Mouse (Mus musculus): Measurements from ENCODE around the gene Tex28.
"Not testable (repeated sequence)": the region's sequence is repeated elsewhere in the genome, so short reads cannot be mapped to it uniquely, and the experiment has no call there.

Tex28 gene

GRCm38 (mm10) chrX:74167738-74168137 lies at the start of gene Tex28:
Gene Tex28 (minus strand): TSS chrX:74167838.
- DNase-seq (ENCODE audit: low spot score), result no peak

GRCm38 (mm10) chrX:74203556-74203955 lies 35.9 kb upstream of the Tex28 start:
- no peak for DNase-seq (ENCODE audit: low spot score)

- DNase-seq (ENCODE audit: low spot score), result no peak
These were observed 9.3 kb upstream of the Tex28 start, which contains the start of gene Tktl1 for GRCm38 (mm10) chrX:74176959-74177358. Gene Tktl1 (plus strand): TSS chrX:74177259.

DNA sequence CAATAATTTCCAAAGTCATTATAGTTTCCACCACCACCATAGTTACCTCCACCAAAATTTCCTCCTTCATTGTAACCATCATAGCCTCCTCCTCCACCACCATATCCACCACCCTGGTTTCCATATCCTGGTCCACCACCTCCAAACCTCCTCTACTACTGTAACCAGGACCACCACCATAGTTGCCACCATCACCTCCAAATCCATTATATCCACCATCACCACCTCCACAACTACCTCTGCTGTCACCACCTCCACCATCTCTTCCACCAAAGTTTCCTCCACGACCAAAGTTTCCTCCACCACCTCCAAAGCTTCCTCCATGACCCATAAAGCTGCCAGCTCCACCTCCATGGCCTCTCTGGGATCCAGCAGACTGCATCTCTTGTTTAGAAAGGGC lies 32.4 kb downstream of the Tex28 start, which contains the start of gene Mecp2:
TSS of gene Mecp2 (minus strand) at position 101 of the 400 bp plus-strand sequence.
- DNase-seq (ENCODE audit: low spot score), result not testable (repeated sequence)

DNA sequence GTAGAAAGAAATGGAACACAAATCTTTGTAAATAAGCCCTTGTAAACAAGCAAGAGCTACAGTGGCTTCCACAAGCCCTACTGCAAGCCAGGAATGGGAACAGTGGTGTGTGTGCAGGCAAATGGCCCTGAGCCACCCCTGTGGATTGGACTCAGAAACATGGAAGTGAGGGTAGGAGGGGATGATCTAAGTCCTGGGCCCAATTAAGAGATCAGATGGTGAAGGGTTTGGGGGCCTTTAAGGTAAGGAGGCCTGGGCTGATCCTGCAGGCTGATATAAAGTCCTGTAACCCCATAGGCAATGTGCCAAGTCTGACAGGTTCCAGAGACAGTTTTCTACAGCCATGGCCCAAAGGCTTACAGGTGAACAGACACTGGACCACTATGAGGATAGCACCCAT lies 40.5 kb downstream of the Tex28 start, which contains the start of gene Opn1mw:
TSS of gene Opn1mw (plus strand) at position 301 of the 400 bp plus-strand sequence.
- DNase-seq (ENCODE audit: low spot score), result no peak

GRCm38 (mm10) chrX:74124975-74125374 lies 42.7 kb downstream of the Tex28 start:
- no peak for DNase-seq (ENCODE audit: low spot score)

DNA sequence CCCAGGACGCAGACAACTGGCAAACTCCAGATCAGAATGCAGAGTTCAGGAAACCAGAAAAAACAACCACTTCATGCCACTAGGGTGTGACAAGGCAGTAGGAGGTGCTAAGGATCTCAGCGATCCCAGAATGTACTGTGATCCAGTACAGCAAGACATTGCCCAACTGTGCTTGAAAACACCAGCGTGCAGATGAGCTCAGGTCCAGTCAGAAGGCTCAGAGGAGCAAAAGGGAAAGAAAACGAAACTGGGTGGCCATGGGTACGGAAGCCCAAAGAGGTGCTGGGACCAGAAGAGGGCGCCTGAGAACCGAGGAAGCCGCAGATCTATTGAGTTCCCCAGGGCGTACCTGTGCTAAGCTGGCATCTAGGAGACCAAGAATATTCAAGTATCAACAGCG lies 52.1 kb downstream of the Tex28 start:
- DNase-seq (ENCODE audit: low spot score), result no peak

GRCm38 (mm10) chrX:74114036-74114435 lies 53.6 kb downstream of the Tex28 start:
- no peak for DNase-seq (ENCODE audit: low spot score)

- no peak for DNase-seq (ENCODE audit: low spot score)
These were observed 58.9 kb downstream of the Tex28 start for GRCm38 (mm10) chrX:74108747-74109146.

DNA sequence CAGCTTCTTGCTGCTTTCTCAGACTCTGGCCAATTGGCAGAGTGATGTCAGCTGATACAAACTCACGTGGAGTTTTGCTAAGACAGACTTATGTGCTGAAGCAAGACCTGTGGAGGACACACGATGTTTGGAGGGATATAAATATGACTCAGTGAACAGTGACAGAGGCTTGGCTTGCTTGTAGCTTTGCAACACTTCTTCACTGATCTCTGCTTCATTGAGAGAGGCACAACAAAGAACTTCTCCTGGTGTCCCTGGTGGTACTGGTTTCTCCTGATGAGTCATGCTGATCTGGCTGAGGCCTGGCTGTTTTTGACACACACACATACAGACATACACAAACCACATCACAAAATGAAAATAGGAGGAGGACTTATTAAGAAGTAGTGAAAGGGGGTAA lies 61.7 kb downstream of the Tex28 start:
- DNase-seq (ENCODE audit: low spot score), result no peak

GRCm38 (mm10) chrX:74103457-74104188 lies 64.0 kb downstream of the Tex28 start:
- no peak for DNase-seq (ENCODE audit: low spot score)

Measured in urinary bladder, postnatal 10 days (tissue).